Mouse (Mus musculus) lung, adult 2 months (tissue): ENCODE results near the gene Chrnb1. TPM values are rescaled to one million over a fixed set of nuclear protein-coding genes. Genes with fewer than 3 reads are reported as not detected.

Experiments used
- DNase-seq: peaks from one replicate; pipeline ENCODE4 v3.0.0; 2022
- H3K4me1 ChIP-seq: fragments of 200-500 bp; 2 replicates; pipeline ENCODE4 v1.6.1; 2011; ENCODE audit warnings: low read length; ENCODE audit not compliant: control insufficient read depth, insufficient read depth
- H3K4me3 ChIP-seq: fragments of 200-500 bp; replicated peaks from 2 replicates; pipeline ENCODE3; 2011; ENCODE audit warnings: low read depth, mild to moderate bottlenecking, control low read depth, low read length; ENCODE audit errors: extremely low read depth
- CTCF ChIP-seq: fragments of 200-500 bp; IDR thresholded peaks from 2 replicates; pipeline ENCODE4 v1.5.1; 2011; ENCODE audit warnings: mild to moderate bottlenecking, low read length, control low read depth; ENCODE audit not compliant: insufficient read depth
- POLR2A ChIP-seq: fragments of 200-500 bp; IDR thresholded peaks from 2 replicates; pipeline ENCODE4 v1.6.1; 2011; ENCODE audit warnings: low read depth, mild to moderate bottlenecking, control low read depth, low read length, borderline replicate concordance; ENCODE audit errors: extremely low read depth
- WGBS: fragments of 180-500 bp; shearing (Covaris S2); methylation state at CpG from one replicate; pipeline ENCODE4 v1.1.7; 2018; 5-methylcytosine and 5-hydroxymethylcytosine counted together
- polyA plus RNA-seq: library from polyadenylated mRNA; depleted of rRNA; stranded (reverse); fragments of >200 nt; gene quantifications from 2 replicates; pipeline ENCODE4 v1.2.3, GENCODE M21; 2012

Chrnb1 gene
- polyA plus RNA-seq, 1 experiment: 38.0 TPM

DNA sequence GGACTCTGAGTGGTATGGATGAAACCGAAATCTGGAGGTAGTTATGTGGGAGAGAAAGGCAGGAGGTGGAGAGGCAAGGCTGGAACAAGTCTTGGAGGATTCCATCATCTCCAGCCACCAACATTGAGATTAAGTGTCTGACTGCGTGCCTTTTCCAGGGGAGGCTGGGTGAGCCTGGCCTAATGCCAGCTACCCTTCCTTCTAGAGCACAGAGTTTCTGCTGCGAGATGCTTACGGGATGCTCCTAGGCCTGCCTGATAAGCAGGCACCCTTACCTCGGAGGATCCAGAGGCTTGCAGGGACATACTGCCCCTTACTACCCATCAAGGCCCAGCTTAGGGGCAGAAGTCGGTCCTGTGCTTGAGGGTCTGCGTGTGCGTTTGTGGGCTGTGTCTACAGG lies 37.8 kb upstream of the Chrnb1 start:
- TF ChIP-seq POLR2A: no peak
- no peak for TF ChIP-seq CTCF
- 69% methylated on average over 8 of the region's 8 CpGs for WGBS
- H3K4me3 ChIP-seq: no peak overlapping the region
- no peak for DNase-seq
- H3K4me1 ChIP-seq: 0 out of 2 replicates have a peak, but pooled peaks cover 2% of the 10 kb centered on the region

DNA sequence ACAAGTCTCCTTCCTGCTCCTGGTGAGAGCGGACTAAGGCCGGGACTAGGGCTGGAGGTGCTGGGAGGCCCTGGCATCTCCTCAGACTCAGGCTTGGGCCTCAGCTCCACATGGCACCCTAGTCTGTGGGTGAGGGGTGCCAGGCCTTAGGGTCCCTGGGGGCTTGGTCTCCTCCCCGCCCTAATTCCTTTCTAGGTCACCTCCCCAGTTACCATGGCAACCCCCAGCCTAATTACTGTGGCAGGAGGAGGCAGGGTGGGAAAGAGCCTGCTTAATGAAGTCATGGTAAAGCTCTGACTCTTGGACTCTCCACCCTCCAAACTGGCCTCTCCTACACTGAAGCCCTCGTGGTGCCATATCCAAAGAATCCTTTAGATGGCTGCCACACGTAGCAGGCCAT lies 33.1 kb upstream of the Chrnb1 start:
- H3K4me3 ChIP-seq: no peak overlapping the region
- no peak for DNase-seq
- TF ChIP-seq CTCF (no peak), POLR2A (no peak)
- no peaks in the 10 kb centered on the region for H3K4me1 ChIP-seq
- 78% methylated on average over 5 of the region's 5 CpGs for WGBS

DNA sequence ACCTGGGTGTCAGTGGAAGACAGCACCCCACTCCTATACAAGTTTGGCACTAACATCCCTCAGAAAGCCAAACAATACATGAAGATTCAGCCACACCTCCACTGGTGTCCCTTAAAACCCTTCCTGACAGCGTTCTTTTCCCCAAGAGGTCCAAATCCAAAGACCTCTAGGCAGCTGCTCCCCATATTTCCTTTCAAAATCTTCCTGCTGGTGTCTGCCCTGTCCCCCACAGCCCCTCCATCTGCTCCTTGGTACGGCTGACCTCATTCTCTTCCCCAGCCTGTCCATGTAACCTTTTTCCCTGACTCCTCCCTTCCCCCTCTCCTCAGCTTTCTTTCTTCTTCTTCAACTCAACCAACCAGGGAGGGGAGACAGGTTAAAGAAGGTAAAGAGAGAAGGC lies 27.7 kb upstream of the Chrnb1 start:
- WGBS: 66% methylated on average over 2 of the region's 2 CpGs
- DNase-seq: no peak

DNA sequence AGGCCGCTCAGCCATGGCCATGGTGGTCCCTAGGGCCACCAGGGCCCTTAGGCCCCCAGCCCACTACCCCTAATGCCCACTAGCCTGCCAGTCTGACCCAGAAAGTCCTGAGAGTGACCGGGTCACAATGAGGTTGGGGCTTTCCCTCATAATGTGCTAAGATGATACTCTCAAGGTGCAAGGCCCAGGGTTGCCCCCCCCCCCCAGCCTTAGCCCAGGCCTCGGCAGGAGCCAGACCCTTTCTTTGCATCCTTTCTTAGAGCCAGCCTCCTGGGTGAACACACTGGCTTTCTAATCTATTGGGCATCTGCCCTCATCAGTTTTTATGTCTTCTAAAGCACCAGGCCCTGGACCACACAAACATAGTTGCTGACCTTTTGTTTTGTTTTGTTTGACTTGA lies 26.3 kb upstream of the Chrnb1 start, which contains the start of gene Spem1:
Gene Spem1, minus strand, starts transcription at position 101 of the 400 bp plus-strand sequence.
- no peak for TF ChIP-seq POLR2A
- WGBS: 92% methylated on average over 3 of the region's 3 CpGs

More for the DNA sequence above, 27.7 kb upstream of the Chrnb1 start:
- TF ChIP-seq CTCF (no peak), POLR2A (no peak)
- H3K4me3 ChIP-seq: no peak overlapping the region
- H3K4me1 ChIP-seq: no peaks in the 10 kb centered on the region

DNA sequence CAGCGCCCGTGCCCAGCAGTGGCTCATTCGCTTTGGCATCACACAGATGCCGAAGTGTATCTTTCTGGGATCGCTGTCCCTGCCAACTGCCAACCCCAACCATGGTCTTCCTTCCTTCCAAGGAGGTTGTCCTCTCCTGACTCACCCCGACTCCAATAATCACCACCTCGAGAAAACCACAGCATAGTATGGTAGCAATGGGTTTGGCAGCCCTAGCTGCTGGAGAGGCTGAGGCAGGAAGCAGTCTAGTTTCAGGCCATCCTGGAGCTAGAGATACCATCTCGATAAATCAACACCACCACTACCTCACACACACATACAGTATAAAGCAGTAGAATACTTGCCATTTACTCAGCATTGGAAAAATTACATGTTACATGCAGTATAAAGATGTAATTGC lies 23.1 kb upstream of the Chrnb1 start:
- Histone ChIP-seq H3K4me3 (no peak overlapping the region), H3K4me1 (no peaks in the 10 kb centered on the region)
- no peak for DNase-seq
- TF ChIP-seq POLR2A: no peak
- TF ChIP-seq CTCF: no peak
- WGBS: 83% methylated on average over 8 of the region's 8 CpGs

More for the DNA sequence above, 26.3 kb upstream of the Chrnb1 start, which contains the start of gene Spem1:
- H3K4me3 ChIP-seq: no peak within 1 kb of the TSS
- no peak for DNase-seq
- H3K4me1 ChIP-seq: no peaks in the 10 kb centered on the region

DNA sequence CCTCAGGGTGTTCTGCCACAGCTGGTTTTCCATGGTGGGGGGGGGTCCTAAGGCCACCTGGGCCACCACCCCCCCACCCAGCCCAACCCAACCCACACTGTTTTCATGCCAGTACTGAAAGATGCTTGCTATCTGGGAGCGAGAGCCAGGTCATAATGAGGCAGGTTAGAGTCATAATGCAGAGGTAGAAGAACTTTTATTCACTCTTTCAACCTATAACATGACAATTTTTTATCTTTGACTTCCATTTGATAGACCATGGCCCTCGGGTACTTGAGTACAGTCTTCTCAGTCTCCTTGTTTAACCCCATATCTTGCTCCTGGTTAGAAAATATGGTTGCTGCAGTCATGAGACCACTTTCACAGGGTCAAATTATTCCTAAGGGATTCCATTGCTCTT lies 22.6 kb upstream of the Chrnb1 start, which contains the start of gene Spem2:
Gene Spem2, minus strand, starts transcription at position 101 of the 400 bp plus-strand sequence.
- H3K4me3 ChIP-seq: no peak within 1 kb of the TSS
- H3K4me1 ChIP-seq: no peaks in the 10 kb centered on the region
- WGBS: 76% methylated on average over 2 of the region's 2 CpGs
- TF ChIP-seq POLR2A (no peak), CTCF (no peak)
- no peak for DNase-seq

DNA sequence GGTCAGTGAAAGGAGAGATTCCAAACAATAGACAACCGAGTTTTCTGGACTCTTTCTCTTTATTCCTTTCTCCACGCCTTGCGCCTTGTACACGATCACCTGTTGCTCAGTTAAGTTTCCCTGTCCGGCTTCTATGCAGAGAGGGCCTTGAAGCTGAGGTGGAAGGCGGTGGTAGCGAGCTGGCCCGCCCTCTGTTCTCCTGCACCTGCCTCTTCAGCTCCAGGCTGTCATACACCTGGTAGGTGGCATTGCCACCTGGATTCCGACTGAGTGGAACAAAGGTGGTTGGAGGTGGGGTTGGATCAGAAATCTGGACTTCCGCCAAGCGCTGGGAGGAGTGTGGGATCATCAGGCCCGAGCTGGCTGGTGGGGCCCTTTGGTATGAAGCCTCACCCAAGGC lies 20.8 kb upstream of the Chrnb1 start:
- no peak for DNase-seq
- 87% methylated on average over 12 of the region's 12 CpGs for WGBS
- Histone ChIP-seq H3K4me3 (no peak overlapping the region), H3K4me1 (no peaks in the 10 kb centered on the region)
- TF ChIP-seq CTCF (no peak), POLR2A (no peak)

DNA sequence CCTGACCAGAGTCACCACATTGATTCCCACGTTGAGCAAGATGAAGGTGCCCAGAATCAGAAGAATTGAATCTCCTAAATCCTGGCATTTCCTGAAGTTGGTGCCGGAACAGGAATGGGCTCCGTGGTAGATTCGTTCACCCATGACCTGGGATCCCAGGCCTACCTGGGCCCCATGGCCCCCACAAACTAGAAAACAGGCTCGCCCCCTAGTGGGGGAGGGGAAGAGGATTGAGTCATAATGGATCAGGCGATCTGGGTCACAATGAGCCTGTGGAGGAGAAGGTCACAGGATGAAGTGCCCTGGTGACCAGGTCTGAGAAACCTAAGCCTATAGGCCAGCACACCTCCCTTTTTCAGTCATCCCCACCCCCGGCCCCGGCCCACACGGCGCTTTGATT lies 19.4 kb upstream of the Chrnb1 start, which contains the start of gene Gm39566:
Gene Gm39566, minus strand, starts transcription at position 144 of the 400 bp plus-strand sequence.
- 55% methylated on average over 10 of the region's 10 CpGs for WGBS
- H3K4me1 ChIP-seq: no peaks in the 10 kb centered on the region
- no peak for DNase-seq

DNA sequence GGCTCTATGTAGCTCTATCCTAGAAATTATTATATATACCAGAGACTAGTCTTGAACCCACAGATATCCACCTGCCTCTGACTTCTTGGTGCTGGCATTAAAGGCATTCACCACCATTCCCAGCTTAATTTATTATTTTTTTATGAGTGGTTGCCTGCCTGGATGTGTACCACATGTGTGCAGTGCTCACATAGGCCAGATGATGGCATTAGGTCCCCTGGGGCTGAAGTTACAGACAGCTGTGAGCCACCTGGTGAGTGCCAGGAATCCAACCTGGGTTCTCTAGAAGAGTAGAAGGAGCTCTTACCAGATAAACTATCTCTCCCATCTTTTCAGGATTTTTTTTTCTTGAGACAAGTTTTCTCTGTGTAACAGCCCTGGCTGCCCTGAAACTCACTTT lies 14.5 kb upstream of the Chrnb1 start:
- no peak for TF ChIP-seq POLR2A
- no peak for TF ChIP-seq CTCF
- Histone ChIP-seq H3K4me3 (no peak overlapping the region), H3K4me1 (no peaks in the 10 kb centered on the region)
- no peak for DNase-seq

More for the DNA sequence above, 19.4 kb upstream of the Chrnb1 start, which contains the start of gene Gm39566:
- H3K4me3 ChIP-seq: no peak within 1 kb of the TSS
- no peak for TF ChIP-seq POLR2A
- no peak for TF ChIP-seq CTCF

DNA sequence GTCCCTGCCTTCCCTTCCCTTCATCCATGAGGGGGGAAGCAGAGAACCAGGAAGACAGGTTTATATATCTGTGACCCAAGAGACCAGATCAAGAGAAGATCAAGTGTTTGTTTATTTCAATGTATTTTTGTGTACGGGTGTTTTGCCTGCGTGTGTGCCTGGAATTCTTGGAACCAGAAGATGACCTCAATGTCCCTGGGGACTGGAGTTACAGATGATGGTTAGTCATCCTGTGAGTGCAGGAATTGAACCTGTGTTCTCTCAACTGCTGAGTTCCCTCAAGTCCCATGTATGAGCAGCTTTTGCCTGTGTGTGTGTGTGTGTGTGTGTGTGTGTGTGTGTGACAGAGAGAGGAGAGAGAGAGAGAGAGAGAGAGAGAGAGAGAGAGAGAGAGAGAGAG lies 11.9 kb upstream of the Chrnb1 start:
- WGBS: 56% methylated on average over 2 of the region's 2 CpGs
- TF ChIP-seq POLR2A (no peak), CTCF (no peak)
- no peak for DNase-seq
- H3K4me3 ChIP-seq: no peak overlapping the region
- peaks cover 5% of the 10 kb centered on the region for H3K4me1 ChIP-seq
